Comparison of ENCODE assay signal across 17 mouse cellular contexts in the genomic region with DNA sequence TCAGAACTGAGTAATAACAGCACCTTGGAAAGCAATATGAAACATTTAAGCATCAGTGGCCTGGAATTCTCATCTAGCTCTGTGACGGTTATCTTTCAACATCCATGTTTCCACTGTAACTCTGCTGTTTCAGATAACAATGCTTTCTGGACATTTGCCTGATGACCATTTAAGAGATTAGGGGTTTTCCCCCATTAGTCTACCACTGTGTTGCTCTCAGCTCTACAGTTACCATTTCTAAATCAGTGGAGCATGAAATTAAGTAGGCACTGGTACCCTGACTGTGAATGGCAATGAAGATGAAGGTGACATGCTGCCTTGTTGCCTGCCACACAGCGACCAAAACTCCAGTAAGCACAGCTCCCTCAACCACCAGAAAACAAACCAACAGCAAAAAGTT.
DNase-seq lines count a peak whose midpoint lies in the region; ATAC-seq and TF ChIP-seq lines count a peak whose summit lies in the region.
"Had no signal": no experiment of that assay in that cellular context is flagged by ENCODE, and none has a peak within 500 bp of the region (broad histone marks: within the 10 kb centered on the region; RNA-seq: fewer than 3 reads in every experiment).

No protein-coding gene starts in this region.

- no peaks in the 10 kb centered on the region for H3K36me3 ChIP-seq in forebrain, embryonic 14.5 days (ENCODE audit: control insufficient read depth, insufficient read depth, low read length)
- no peaks in the 10 kb centered on the region for H3K36me3 ChIP-seq in forebrain, embryonic 10.5 days (replicated peaks)
- H3K36me3 ChIP-seq in midbrain, embryonic 11.5 days (ENCODE audit: control insufficient read depth, insufficient read depth, low read length): no peaks in the 10 kb centered on the region
- H3K36me3 ChIP-seq in midbrain, postnatal 0 days (ENCODE audit: insufficient read depth, low read length): no peaks in the 10 kb centered on the region
- H3K36me3 ChIP-seq in forebrain, embryonic 16.5 days (ENCODE audit: control insufficient read depth, insufficient read depth): no peaks in the 10 kb centered on the region
- no peaks in the 10 kb centered on the region for H3K36me3 ChIP-seq in neural tube, embryonic 14.5 days (ENCODE audit: control insufficient read depth, insufficient read depth, low read length)
- H3K36me3 ChIP-seq: heart, embryonic 12.5 days had no signal

- H3K9me3 ChIP-seq in forebrain, embryonic 14.5 days (replicated peaks; ENCODE audit: control insufficient read depth, low read length): no peaks in the 10 kb centered on the region
- H3K9me3 ChIP-seq in forebrain, embryonic 10.5 days: no peaks in the 10 kb centered on the region
- no peaks in the 10 kb centered on the region for H3K9me3 ChIP-seq in midbrain, embryonic 11.5 days (ENCODE audit: control insufficient read depth, low read length)
- H3K9me3 ChIP-seq in midbrain, postnatal 0 days (ENCODE audit: low read length): no peaks in the 10 kb centered on the region
- no peaks in the 10 kb centered on the region for H3K9me3 ChIP-seq in forebrain, embryonic 16.5 days (ENCODE audit: control insufficient read depth, low read length)
- H3K9me3 ChIP-seq in neural tube, embryonic 14.5 days (ENCODE audit: control insufficient read depth, low read length): no peaks in the 10 kb centered on the region
- H3K9me3 ChIP-seq: heart, embryonic 12.5 days had no signal

- no peak overlapping the region for H3K4me3 ChIP-seq in forebrain, embryonic 14.5 days (ENCODE audit: low read depth, low read length)
- H3K4me3 ChIP-seq in forebrain, embryonic 10.5 days: no peak overlapping the region
- H3K4me3 ChIP-seq in midbrain, embryonic 11.5 days (ENCODE audit: low read depth, low read length): no peak overlapping the region
- H3K4me3 ChIP-seq in midbrain, postnatal 0 days (ENCODE audit: low read depth, low read length): no peak overlapping the region
- no peak overlapping the region for H3K4me3 ChIP-seq in forebrain, embryonic 16.5 days (replicated peaks; ENCODE audit: low read length)
- no peak overlapping the region for H3K4me3 ChIP-seq in neural tube, embryonic 14.5 days (ENCODE audit: low read depth, low read length)
- H3K4me3 ChIP-seq: erythroblast, embryonic 14.5 days; heart, embryonic 12.5 days had no signal

- ATAC-seq in forebrain, embryonic 14.5 days: no peak
- 0 out of 2 replicates have a peak, but pooled peaks have one; percentile 30 for ATAC-seq in midbrain, embryonic 11.5 days (ENCODE audit: low FRiP score)
- no peak for ATAC-seq in midbrain, postnatal 0 days (ENCODE audit: low FRiP score)
- 0 out of 2 replicates have a peak, but pooled peaks have one; percentile 28 for ATAC-seq in forebrain, embryonic 16.5 days
- peak; percentile 56; the same call in 1 of the 2 replicates for ATAC-seq in neural tube, embryonic 14.5 days (ENCODE audit: low read depth)
- ATAC-seq: Patski had no signal

- peak; percentile 23 for DNase-seq in forebrain, embryonic 14.5 days (ENCODE audit: low spot score)
- DNase-seq in forebrain, embryonic 10.5 days (ENCODE audit: extremely low spot score, low spot score): no peak
- no peak for DNase-seq in midbrain, embryonic 11.5 days (ENCODE audit: low spot score, missing footprints)
- DNase-seq in midbrain, postnatal 0 days (ENCODE audit: low spot score): no peak
- DNase-seq in layer of hippocampus, adult 11-12 months (ENCODE audit: low spot score): no peak
- no peak for DNase-seq in spleen, postnatal 4 days (ENCODE audit: low spot score in 2 of 2)
- DNase-seq: adrenal gland, postnatal 25 days; cerebellum, adult 8-10 months; left cerebral cortex, postnatal 4 days; lung, embryonic 14.5 days; lung, postnatal 4 days had no signal

- H3K27me3 ChIP-seq in forebrain, embryonic 14.5 days (replicated peaks; ENCODE audit: control insufficient read depth, insufficient read depth, low read length): no peaks in the 10 kb centered on the region
- no peaks in the 10 kb centered on the region for H3K27me3 ChIP-seq in forebrain, embryonic 10.5 days (ENCODE audit: poor library complexity, severe bottlenecking)
- H3K27me3 ChIP-seq in midbrain, embryonic 11.5 days (ENCODE audit: control insufficient read depth, insufficient read depth, low read length): no peaks in the 10 kb centered on the region
- no peaks in the 10 kb centered on the region for H3K27me3 ChIP-seq in midbrain, postnatal 0 days (ENCODE audit: insufficient read depth, low read length)
- H3K27me3 ChIP-seq in forebrain, embryonic 16.5 days (replicated peaks; ENCODE audit: control insufficient read depth, insufficient read depth, low read length): no peaks in the 10 kb centered on the region
- H3K27me3 ChIP-seq in neural tube, embryonic 14.5 days (ENCODE audit: control insufficient read depth, insufficient read depth, low read length): no peaks in the 10 kb centered on the region
- H3K27me3 ChIP-seq: heart, embryonic 12.5 days; Patski had no signal

- no peaks in the 10 kb centered on the region for H3K4me1 ChIP-seq in forebrain, embryonic 14.5 days (ENCODE audit: control insufficient read depth, insufficient read depth, low read length)
- H3K4me1 ChIP-seq in forebrain, embryonic 10.5 days: peaks cover 3% of the 10 kb centered on the region; the same call in 1 of the 2 replicates
- 0 out of 2 replicates have a peak, but pooled peaks cover 2% of the 10 kb centered on the region for H3K4me1 ChIP-seq in midbrain, embryonic 11.5 days (ENCODE audit: control insufficient read depth, insufficient read depth, low read length)
- no peaks in the 10 kb centered on the region for H3K4me1 ChIP-seq in midbrain, postnatal 0 days (ENCODE audit: insufficient read depth, low read length)
- no peaks in the 10 kb centered on the region for H3K4me1 ChIP-seq in forebrain, embryonic 16.5 days (replicated peaks; ENCODE audit: control insufficient read depth, insufficient read depth, low read length)
- no peaks in the 10 kb centered on the region for H3K4me1 ChIP-seq in neural tube, embryonic 14.5 days (ENCODE audit: control insufficient read depth, insufficient read depth, low read length)
- H3K4me1 ChIP-seq: heart, embryonic 12.5 days had no signal

- no peak overlapping the region for H3K27ac ChIP-seq in forebrain, embryonic 14.5 days (ENCODE audit: low read depth, low read length)
- H3K27ac ChIP-seq in forebrain, embryonic 10.5 days: no peak overlapping the region
- no peak overlapping the region for H3K27ac ChIP-seq in midbrain, embryonic 11.5 days (ENCODE audit: low read depth, low read length)
- no peak overlapping the region for H3K27ac ChIP-seq in midbrain, postnatal 0 days (ENCODE audit: low read depth, low read length)
- no peak overlapping the region for H3K27ac ChIP-seq in forebrain, embryonic 16.5 days (ENCODE audit: low read length)
- H3K27ac ChIP-seq in neural tube, embryonic 14.5 days (ENCODE audit: low read depth, low read length): no peak overlapping the region

- WGBS in forebrain, embryonic 14.5 days: 22% methylated on average over 2 of the region's 2 CpGs
- WGBS in forebrain, embryonic 10.5 days: 47% methylated on average over 2 of the region's 2 CpGs
- 46% methylated on average over 2 of the region's 2 CpGs for WGBS in midbrain, embryonic 11.5 days
- WGBS in midbrain, postnatal 0 days: 27% methylated on average over 2 of the region's 2 CpGs
- 16% methylated on average over 2 of the region's 2 CpGs for WGBS in forebrain, embryonic 16.5 days
- WGBS in neural tube, embryonic 14.5 days: 44% methylated on average over 2 of the region's 2 CpGs

- H3K9ac ChIP-seq in forebrain, embryonic 14.5 days (ENCODE audit: low read length): no peak overlapping the region
- no peak overlapping the region for H3K9ac ChIP-seq in midbrain, embryonic 11.5 days (ENCODE audit: low read length)
- H3K9ac ChIP-seq in midbrain, postnatal 0 days (replicated peaks; ENCODE audit: low read length, poor library complexity, severe bottlenecking): no peak overlapping the region
- H3K9ac ChIP-seq in forebrain, embryonic 16.5 days (replicated peaks; ENCODE audit: low read depth, low read length): no peak overlapping the region
- H3K9ac ChIP-seq in neural tube, embryonic 14.5 days (replicated peaks; ENCODE audit: low read depth, low read length): no peak overlapping the region
- H3K9ac ChIP-seq: heart, embryonic 12.5 days; lung, embryonic 14.5 days had no signal

- TF ChIP-seq CTCF in midbrain, postnatal 0 days (IDR thresholded peaks at IDR 0.05): no peak

- no peak overlapping the region for H3K4me2 ChIP-seq in forebrain, embryonic 14.5 days (ENCODE audit: low read length)
- no peak overlapping the region for H3K4me2 ChIP-seq in midbrain, embryonic 11.5 days
- H3K4me2 ChIP-seq in midbrain, postnatal 0 days (ENCODE audit: low read depth, low read length, poor library complexity, severe bottlenecking): no peak overlapping the region
- no peak overlapping the region for H3K4me2 ChIP-seq in forebrain, embryonic 16.5 days (ENCODE audit: low read length)
- no peak overlapping the region for H3K4me2 ChIP-seq in neural tube, embryonic 14.5 days (ENCODE audit: low read depth, low read length)
- H3K4me2 ChIP-seq: heart, embryonic 12.5 days; liver, embryonic 11.5 days; lung, embryonic 14.5 days had no signal

Comparison
In these comparisons a context has a peak if more than half of its experiments do, and no peak if none do; other contexts are left out.
1. ATAC-seq: peak in midbrain, embryonic 11.5 days (single experiment), forebrain, embryonic 16.5 days (single experiment) and neural tube, embryonic 14.5 days (single experiment); none in forebrain, embryonic 14.5 days (single experiment) and midbrain, postnatal 0 days (single experiment).